Mouse (Mus musculus) megakaryocyte, adult 5-6 weeks (primary cell): ENCODE results near the gene Pcolce. TPM values are rescaled to one million over a fixed set of nuclear protein-coding genes. Genes with fewer than 3 reads are reported as not detected.
A peak's percentile ranks its signal among the peaks of the same experiment; 100 is the strongest.

Experiments used
- ATAC-seq: 2 replicates; pipeline ENCODE4 v1.8.0; 2016; ENCODE audit warnings: mild to moderate bottlenecking, inconsistent platforms; ENCODE audit not compliant: poor library complexity, severe bottlenecking
- total RNA-seq, 2 experiments: library from RNA; stranded (forward) in 1 of 2; stranded (reverse) in 1 of 2; fragments of 153-499, 151-499 nt in 1 of 2; fragments of 221-1000, 200-1000 nt in 1 of 2; gene quantifications; 2 replicates each; pipeline versions ENCODE4 v1.2.3 to v1.2.4; 2015 to 2017

Pcolce gene
- total RNA-seq, 2 experiments from 2014 or later = 0.40 to 0.51 TPM

- ATAC-seq = no peak
Observed at GRCm38 (mm10) chr5:137597625-137598024, 16.0 kb downstream of the Pcolce start.

- ATAC-seq = peak; percentile 17; the same call in 1 of the 2 replicates
Observed at GRCm38 (mm10) chr5:137596601-137597261, 16.9 kb downstream of the Pcolce start.

GRCm38 (mm10) chr5:137595921-137596320 lies 17.7 kb downstream of the Pcolce start:
- ATAC-seq = no peak

GRCm38 (mm10) chr5:137590507-137590906 lies 23.1 kb downstream of the Pcolce start:
- no peak for ATAC-seq

GRCm38 (mm10) chr5:137584976-137585375 lies 28.6 kb downstream of the Pcolce start:
- ATAC-seq = peak; percentile 86

- no peak for ATAC-seq
Observed at GRCm38 (mm10) chr5:137583670-137584169, 29.9 kb downstream of the Pcolce start.

- ATAC-seq = no peak
Observed at GRCm38 (mm10) chr5:137582702-137583101, 30.9 kb downstream of the Pcolce start.

GRCm38 (mm10) chr5:137580246-137580645 lies 33.3 kb downstream of the Pcolce start:
- no peak for ATAC-seq

GRCm38 (mm10) chr5:137574470-137574901 lies 39.1 kb downstream of the Pcolce start:
- no peak for ATAC-seq

GRCm38 (mm10) chr5:137570691-137571586 lies 42.6 kb downstream of the Pcolce start:
- ATAC-seq = peak; percentile 43

GRCm38 (mm10) chr5:137570181-137570580 lies 43.4 kb downstream of the Pcolce start:
- ATAC-seq = peak; percentile 3; the same call in 1 of the 2 replicates

GRCm38 (mm10) chr5:137569665-137570064 lies 43.9 kb downstream of the Pcolce start, which contains the start of gene Tfr2:
TSS of gene Tfr2 (plus strand) at chr5:137569840.
- peak; percentile 87 for ATAC-seq

- ATAC-seq = no peak
Observed at GRCm38 (mm10) chr5:137569031-137569430, 44.6 kb downstream of the Pcolce start.

- ATAC-seq = no peak
Observed at GRCm38 (mm10) chr5:137568223-137568798, 45.3 kb downstream of the Pcolce start.

- no peak for ATAC-seq
Observed at GRCm38 (mm10) chr5:137566416-137566815, 47.2 kb downstream of the Pcolce start.

- ATAC-seq = no peak
Observed at GRCm38 (mm10) chr5:137565744-137566143, 47.8 kb downstream of the Pcolce start.

- ATAC-seq = no peak
Observed at GRCm38 (mm10) chr5:137562965-137563364, 50.6 kb downstream of the Pcolce start.

GRCm38 (mm10) chr5:137561556-137561955 lies 52.0 kb downstream of the Pcolce start:
- ATAC-seq = no peak
